Mouse (Mus musculus) intestine, postnatal 0 days (tissue): ENCODE measurements around the gene Pwwp2a. TPM values are rescaled to one million over a fixed set of nuclear protein-coding genes. Genes with fewer than 3 reads are reported as not detected.
A peak's percentile ranks its signal among the peaks of the same experiment; 100 is the strongest.

Experiments
- ATAC-seq: fragments of 200-750 bp; cut with Nextera tagmentation; 2 replicates; pipeline ENCODE4 v1.8.0; 2017; ENCODE audit warnings: mild to moderate bottlenecking, moderate TSS enrichment, moderate library complexity
- H3K27ac ChIP-seq: fragments of 300-500 bp; sonication (generic); 2 replicates; pipeline ENCODE4 v1.5.1; 2014; ENCODE audit warnings: mild to moderate bottlenecking, low read depth, low read length, moderate library complexity
- H3K27me3 ChIP-seq: fragments of 300-500 bp; sonication (generic); replicated peaks from 2 replicates; pipeline ENCODE4 v1.6.1; 2014; ENCODE audit warnings: low read length, mixed read lengths; ENCODE audit not compliant: control insufficient read depth, insufficient read depth
- H3K36me3 ChIP-seq: fragments of 300-500 bp; sonication (generic); 2 replicates; pipeline ENCODE4 v1.6.1; 2014; ENCODE audit warnings: mild to moderate bottlenecking, moderate library complexity; ENCODE audit not compliant: control insufficient read depth, insufficient read depth
- H3K4me1 ChIP-seq: fragments of 300-500 bp; sonication (generic); replicated peaks from 2 replicates; pipeline ENCODE4 v1.6.1; 2014; ENCODE audit warnings: antibody characterized with exemption, low read length, mixed read lengths; ENCODE audit not compliant: control insufficient read depth, insufficient read depth
- H3K4me2 ChIP-seq: fragments of 300-500 bp; sonication (generic); replicated peaks from 2 replicates; pipeline ENCODE4 v1.6.1; 2014; ENCODE audit warnings: low read depth, mild to moderate bottlenecking, moderate library complexity
- H3K4me3 ChIP-seq: fragments of 300-500 bp; sonication (generic); 2 replicates; pipeline ENCODE4 v1.5.1; 2014; ENCODE audit warnings: low read depth, low read length
- H3K9ac ChIP-seq: fragments of 300-500 bp; sonication (generic); 2 replicates; pipeline ENCODE4 v1.6.1; 2014; ENCODE audit warnings: mild to moderate bottlenecking, low read depth, low read length
- H3K9me3 ChIP-seq: fragments of 300-500 bp; sonication (generic); 2 replicates; pipeline ENCODE4 v1.6.1; 2016; ENCODE audit warnings: mixed run types; ENCODE audit not compliant: control insufficient read depth
- CTCF ChIP-seq: sonication (generic); IDR thresholded peaks from 2 replicates; pipeline ENCODE4 v1.5.1; 2016; ENCODE audit warnings: low read depth, mild to moderate bottlenecking, control low read depth, antibody characterized with exemption, moderate library complexity
- WGBS: fragments of 180-500 bp; shearing (Covaris S2); extraction: QIAGEN DNeasy Blood & Tissue Kit; methylation state at CpG from one replicate; pipeline ENCODE4 v1.1.7; 2014; 5-methylcytosine and 5-hydroxymethylcytosine counted together
- polyA plus RNA-seq: library from polyadenylated mRNA; unstranded; fragments of >200 nt; fragmentation: Nextera tagmentation; extraction: Ambion mirVana; gene quantifications from 2 replicates; pipeline ENCODE4 v1.2.1, GENCODE M21; 2015

Pwwp2a gene
- 12.1 and 12.5 TPM in 2 replicates for polyA plus RNA-seq

- Histone ChIP-seq H3K27me3 (no peaks in the 10 kb centered on the region), H3K27ac (peak within 1 kb of the TSS; percentile 94), H3K4me2 (peak within 1 kb of the TSS; percentile 91), H3K36me3 (no peaks in the 10 kb centered on the region), H3K4me3 (peak within 1 kb of the TSS; percentile 95), H3K9me3 (no peaks in the 10 kb centered on the region), H3K4me1 (peaks cover 3% of the 10 kb centered on the region; the same call in 1 of the 2 replicates), H3K9ac (peak within 1 kb of the TSS; percentile 98)
- ATAC-seq = peak; percentile 99
- under 1% methylated on average over 47 of the region's 87 CpGs for WGBS
- peak; percentile 23 for TF ChIP-seq CTCF
Observed at GRCm38 (mm10) chr11:43681472-43682414, at the start of gene Pwwp2a. Pwwp2a (plus strand) TSS chr11:43681998.

- H3K36me3 ChIP-seq = no peaks in the 10 kb centered on the region
- H3K27me3 ChIP-seq = no peaks in the 10 kb centered on the region
- H3K4me2 ChIP-seq = no peak overlapping the region
- WGBS = 21% methylated on average over 4 of the region's 4 CpGs
- no peak overlapping the region for H3K9ac ChIP-seq
- no peak overlapping the region for H3K4me3 ChIP-seq
- TF ChIP-seq CTCF = no peak
- no peak for ATAC-seq
- H3K4me1 ChIP-seq = peaks cover 5% of the 10 kb centered on the region; the same call in 1 of the 2 replicates
- no peaks in the 10 kb centered on the region for H3K9me3 ChIP-seq
- H3K27ac ChIP-seq = no peak overlapping the region
Observed at GRCm38 (mm10) chr11:43632566-43632965, 49.2 kb upstream of the Pwwp2a start.

GRCm38 (mm10) chr11:43633165-43633564 lies 48.6 kb upstream of the Pwwp2a start:
- no peak for ATAC-seq
- 71% methylated on average over 6 of the region's 6 CpGs for WGBS

GRCm38 (mm10) chr11:43633658-43634401 lies 48.0 kb upstream of the Pwwp2a start:
- H3K9ac ChIP-seq = no peak overlapping the region; the same call in 1 of the 2 replicates
- H3K4me2 ChIP-seq = peak overlapping the region; percentile 46
- H3K4me3 ChIP-seq = no peak overlapping the region
- no peaks in the 10 kb centered on the region for H3K9me3 ChIP-seq
- H3K27me3 ChIP-seq = no peaks in the 10 kb centered on the region
- peak; percentile 43; the same call in 1 of the 2 replicates for TF ChIP-seq CTCF
- ATAC-seq = peak; percentile 75
- WGBS = 13% methylated on average over 19 of the region's 19 CpGs
- H3K36me3 ChIP-seq = no peaks in the 10 kb centered on the region
- H3K4me1 ChIP-seq = peaks cover 5% of the 10 kb centered on the region; the same call in 1 of the 2 replicates
- H3K27ac ChIP-seq = no peak overlapping the region; the same call in 1 of the 2 replicates

More at GRCm38 (mm10) chr11:43633165-43633564, 48.6 kb upstream of the Pwwp2a start:
- Histone ChIP-seq H3K36me3 (no peaks in the 10 kb centered on the region), H3K9ac (no peak overlapping the region), H3K27ac (no peak overlapping the region), H3K4me1 (peaks cover 5% of the 10 kb centered on the region; the same call in 1 of the 2 replicates), H3K27me3 (no peaks in the 10 kb centered on the region), H3K4me3 (no peak overlapping the region), H3K9me3 (no peaks in the 10 kb centered on the region), H3K4me2 (no peak overlapping the region)
- TF ChIP-seq CTCF = no peak

- TF ChIP-seq CTCF = no peak
- ATAC-seq = no peak
- WGBS = 71% methylated on average over 4 of the region's 4 CpGs
Observed at GRCm38 (mm10) chr11:43636761-43637160, 45.0 kb upstream of the Pwwp2a start.

GRCm38 (mm10) chr11:43638486-43638885 lies 43.3 kb upstream of the Pwwp2a start:
- Histone ChIP-seq H3K36me3 (no peaks in the 10 kb centered on the region), H3K9ac (no peak overlapping the region), H3K27ac (no peak overlapping the region), H3K4me2 (no peak overlapping the region), H3K9me3 (no peaks in the 10 kb centered on the region), H3K4me1 (no peaks in the 10 kb centered on the region), H3K27me3 (no peaks in the 10 kb centered on the region), H3K4me3 (no peak overlapping the region)
- 81% methylated on average over 3 of the region's 3 CpGs for WGBS
- TF ChIP-seq CTCF = no peak
- no peak for ATAC-seq

More at GRCm38 (mm10) chr11:43636761-43637160, 45.0 kb upstream of the Pwwp2a start:
- Histone ChIP-seq H3K27me3 (no peaks in the 10 kb centered on the region), H3K4me3 (no peak overlapping the region), H3K27ac (no peak overlapping the region), H3K9ac (no peak overlapping the region), H3K36me3 (no peaks in the 10 kb centered on the region), H3K4me1 (peaks cover 5% of the 10 kb centered on the region; the same call in 1 of the 2 replicates), H3K9me3 (no peaks in the 10 kb centered on the region), H3K4me2 (no peak overlapping the region)
